Mouse (Mus musculus) forebrain, postnatal 0 days (tissue): ENCODE data around the gene Fhdc1. TPM values are rescaled to one million over a fixed set of nuclear protein-coding genes. Genes with fewer than 3 reads are reported as not detected.

Experiments
- ATAC-seq: fragments of 200-750 bp; cut with Nextera tagmentation; 2 replicates; pipeline ENCODE4 v1.8.0; 2017; ENCODE audit warnings: mild to moderate bottlenecking, moderate library complexity
- DNase-seq: peaks from one replicate; pipeline ENCODE4 v3.0.0-alpha.2; 2015
- H3K27ac ChIP-seq: fragments of 300-500 bp; sonication (generic); 2 replicates; pipeline ENCODE4 v1.5.1; 2014; ENCODE audit warnings: low read depth, mild to moderate bottlenecking, antibody characterized with exemption, low read length, moderate library complexity, mixed read lengths
- H3K27me3 ChIP-seq: fragments of 300-500 bp; sonication (generic); 2 replicates; pipeline ENCODE4 v1.6.1; 2014; ENCODE audit warnings: mild to moderate bottlenecking, low read length, mixed read lengths; ENCODE audit not compliant: insufficient read depth
- H3K36me3 ChIP-seq: fragments of 300-500 bp; sonication (generic); 2 replicates; pipeline ENCODE4 v1.6.1; 2014; ENCODE audit warnings: mild to moderate bottlenecking, moderate library complexity; ENCODE audit not compliant: insufficient read depth
- H3K4me1 ChIP-seq: fragments of 300-500 bp; sonication (generic); 2 replicates; pipeline ENCODE4 v1.6.1; 2014; ENCODE audit warnings: antibody characterized with exemption; ENCODE audit not compliant: insufficient read depth
- H3K4me2 ChIP-seq: fragments of 300-500 bp; sonication (generic); 2 replicates; pipeline ENCODE4 v1.6.1; 2014; ENCODE audit warnings: low read depth, mild to moderate bottlenecking, moderate library complexity
- H3K4me3 ChIP-seq: fragments of 300-500 bp; sonication (generic); 2 replicates; pipeline ENCODE4 v1.5.1; 2014; ENCODE audit warnings: low read depth, low read length, mixed read lengths
- H3K9ac ChIP-seq: fragments of 300-500 bp; sonication (generic); 2 replicates; pipeline ENCODE4 v1.6.1; 2014; ENCODE audit warnings: mild to moderate bottlenecking
- H3K9me3 ChIP-seq: fragments of 300-500 bp; sonication (generic); 2 replicates; pipeline ENCODE4 v1.6.1; 2016; ENCODE audit warnings: low read length
- CTCF ChIP-seq: sonication (generic); IDR thresholded peaks from 2 replicates; pipeline ENCODE4 v1.5.1; 2016; ENCODE audit warnings: antibody characterized with exemption, control low read depth, low read depth
- WGBS: fragments of 180-500 bp; shearing (Covaris S2); extraction: QIAGEN DNeasy Blood & Tissue Kit; methylation state at CpG from one replicate; pipeline ENCODE4 v1.1.7; 2014; 5-methylcytosine and 5-hydroxymethylcytosine counted together
- polyA plus RNA-seq: library from polyadenylated mRNA; unstranded; fragments of >200 nt; fragmentation: Nextera tagmentation; extraction: Ambion mirVana; gene quantifications from 2 replicates; pipeline ENCODE4 v1.2.1, GENCODE M21; 2015
- total RNA-seq: library from RNA; depleted of rRNA; stranded (reverse); fragments of >200 nt; gene quantifications from 2 replicates; pipeline ENCODE4 v1.2.3, GENCODE M21; 2014

The Fhdc1 gene
- total and polyA plus RNA-seq, 2 experiments from 2014 or later: 1.7 to 3.7 TPM

GRCm38 (mm10) chr3:84502101-84502500 lies 21.9 kb upstream of the Fhdc1 start:
- ATAC-seq (no peak), DNase-seq (no peak)
- 86% methylated on average over 2 of the region's 2 CpGs for whole genome bisulfite sequencing
- Histone ChIP-seq H3K27ac (no peak overlapping the region), H3K4me2 (no peak overlapping the region), H3K4me3 (no peak overlapping the region), H3K36me3 (no peaks in the 10 kb centered on the region; the same call in 1 of the 2 replicates), H3K4me1 (no peaks in the 10 kb centered on the region), H3K9ac (no peak overlapping the region), H3K27me3 (no peaks in the 10 kb centered on the region), H3K9me3 (no peaks in the 10 kb centered on the region)
- no peak for TF ChIP-seq CTCF

- Histone ChIP-seq H3K4me2 (no peak overlapping the region), H3K9me3 (no peaks in the 10 kb centered on the region), H3K27me3 (no peaks in the 10 kb centered on the region), H3K27ac (no peak overlapping the region), H3K36me3 (no peaks in the 10 kb centered on the region; the same call in 1 of the 2 replicates), H3K4me1 (no peaks in the 10 kb centered on the region), H3K9ac (no peak overlapping the region), H3K4me3 (no peak overlapping the region)
- DNase-seq: no peak
- WGBS: 78% methylated on average over 10 of the region's 10 CpGs
- no peak for TF ChIP-seq CTCF
- no peak for ATAC-seq
Observed at GRCm38 (mm10) chr3:84500491-84500890, 20.3 kb upstream of the Fhdc1 start.

- H3K27ac ChIP-seq: no peak overlapping the region
- no peak overlapping the region for H3K9ac ChIP-seq
- H3K36me3 ChIP-seq: no peaks in the 10 kb centered on the region
- no peak overlapping the region for H3K4me3 ChIP-seq
- no peaks in the 10 kb centered on the region for H3K9me3 ChIP-seq
- ATAC-seq (no peak), DNase-seq (no peak)
- H3K4me2 ChIP-seq: no peak overlapping the region
- no peaks in the 10 kb centered on the region for H3K27me3 ChIP-seq
- WGBS: 88% methylated on average over 11 of the region's 11 CpGs
- no peaks in the 10 kb centered on the region for H3K4me1 ChIP-seq
- TF ChIP-seq CTCF: no peak
Observed at GRCm38 (mm10) chr3:84497718-84498117, 17.5 kb upstream of the Fhdc1 start.

GRCm38 (mm10) chr3:84492657-84493056 lies 12.4 kb upstream of the Fhdc1 start:
- no peaks in the 10 kb centered on the region for H3K9me3 ChIP-seq
- TF ChIP-seq CTCF: no peak
- 94% methylated on average over 8 of the region's 8 CpGs for WGBS
- H3K4me3 ChIP-seq: no peak overlapping the region
- no peak overlapping the region for H3K27ac ChIP-seq
- no peak overlapping the region for H3K4me2 ChIP-seq
- no peaks in the 10 kb centered on the region for H3K27me3 ChIP-seq
- no peaks in the 10 kb centered on the region for H3K4me1 ChIP-seq
- no peak for ATAC-seq
- H3K9ac ChIP-seq: no peak overlapping the region
- DNase-seq: no peak
- H3K36me3 ChIP-seq: no peaks in the 10 kb centered on the region

GRCm38 (mm10) chr3:84492148-84492547 lies 11.9 kb upstream of the Fhdc1 start:
- peak; percentile 60; the same call in 1 of the 2 replicates for ATAC-seq
- Histone ChIP-seq H3K27ac (no peak overlapping the region), H3K4me1 (no peaks in the 10 kb centered on the region), H3K4me3 (no peak overlapping the region), H3K36me3 (no peaks in the 10 kb centered on the region), H3K27me3 (no peaks in the 10 kb centered on the region), H3K9me3 (no peaks in the 10 kb centered on the region), H3K9ac (no peak overlapping the region), H3K4me2 (no peak overlapping the region)
- DNase-seq: no peak
- WGBS: 60% methylated on average over 4 of the region's 4 CpGs
- TF ChIP-seq CTCF: no peak

- Histone ChIP-seq H3K9ac (no peak overlapping the region), H3K27ac (no peak overlapping the region), H3K4me2 (no peak overlapping the region), H3K27me3 (no peaks in the 10 kb centered on the region), H3K9me3 (no peaks in the 10 kb centered on the region), H3K4me3 (no peak overlapping the region), H3K36me3 (no peaks in the 10 kb centered on the region), H3K4me1 (no peaks in the 10 kb centered on the region)
- no peak for TF ChIP-seq CTCF
- 24% methylated on average over 6 of the region's 6 CpGs for WGBS
- ATAC-seq (peak; percentile 47), DNase-seq (no peak)
Observed at GRCm38 (mm10) chr3:84488716-84489115, 8.5 kb upstream of the Fhdc1 start.

GRCm38 (mm10) chr3:84484891-84485290 lies 4.7 kb upstream of the Fhdc1 start:
- ATAC-seq (no peak), DNase-seq (no peak)
- Histone ChIP-seq H3K4me1 (no peaks in the 10 kb centered on the region), H3K27ac (no peak overlapping the region), H3K36me3 (no peaks in the 10 kb centered on the region), H3K9ac (no peak overlapping the region), H3K4me3 (no peak overlapping the region), H3K9me3 (no peaks in the 10 kb centered on the region), H3K4me2 (no peak overlapping the region), H3K27me3 (no peaks in the 10 kb centered on the region)
- TF ChIP-seq CTCF: no peak
- WGBS: 81% methylated on average over 3 of the region's 3 CpGs

GRCm38 (mm10) chr3:84484333-84484732 lies 4.1 kb upstream of the Fhdc1 start:
- Histone ChIP-seq H3K36me3 (no peaks in the 10 kb centered on the region), H3K4me2 (no peak overlapping the region), H3K27me3 (no peaks in the 10 kb centered on the region), H3K9ac (no peak overlapping the region), H3K27ac (no peak overlapping the region), H3K4me3 (no peak overlapping the region), H3K9me3 (no peaks in the 10 kb centered on the region), H3K4me1 (0 out of 2 replicates have a peak, but pooled peaks cover 4% of the 10 kb centered on the region)
- ATAC-seq: no peak
- DNase-seq: no peak
- WGBS: 72% methylated on average over 4 of the region's 4 CpGs
- TF ChIP-seq CTCF: no peak
